Mouse (Mus musculus) kidney, postnatal 0 days (tissue): ENCODE measurements around the gene Tmem147. TPM values are rescaled to one million over a fixed set of nuclear protein-coding genes. Genes with fewer than 3 reads are reported as not detected.

Source experiments
- ATAC-seq: fragments of 200-750 bp; cut with Nextera tagmentation; replicated peaks from 2 replicates; pipeline ENCODE4 v1.8.0; 2017; ENCODE audit warnings: low read depth, moderate number of reproducible peaks, moderate TSS enrichment, moderate library complexity; ENCODE audit not compliant: low FRiP score
- DNase-seq: peaks from one replicate; pipeline ENCODE4 v3.0.0-alpha.2; 2016; ENCODE audit warnings: low spot score
- H3K27ac ChIP-seq: fragments of 300-500 bp; sonication (generic); 2 replicates; pipeline ENCODE4 v1.5.1; 2014; ENCODE audit warnings: mild to moderate bottlenecking
- H3K27me3 ChIP-seq: fragments of 300-500 bp; sonication (generic); 2 replicates; pipeline ENCODE4 v1.6.1; 2014; ENCODE audit warnings: low read length, mixed read lengths; ENCODE audit not compliant: insufficient read depth
- H3K36me3 ChIP-seq: fragments of 300-500 bp; sonication (generic); 2 replicates; pipeline ENCODE4 v1.6.1; 2014; ENCODE audit warnings: low read length, mixed read lengths; ENCODE audit not compliant: insufficient read depth
- H3K4me1 ChIP-seq: fragments of 300-500 bp; sonication (generic); replicated peaks from 2 replicates; pipeline ENCODE4 v1.6.1; 2014; ENCODE audit warnings: antibody characterized with exemption, low read length, mixed read lengths; ENCODE audit not compliant: insufficient read depth
- H3K4me2 ChIP-seq: fragments of 300-500 bp; sonication (generic); 2 replicates; pipeline ENCODE4 v1.6.1; 2014; ENCODE audit warnings: mild to moderate bottlenecking, low read length, moderate library complexity, mixed read lengths
- H3K4me3 ChIP-seq: fragments of 300-500 bp; sonication (generic); replicated peaks from 2 replicates; pipeline ENCODE4 v1.5.1; 2014; ENCODE audit warnings: low read depth, low read length
- H3K9ac ChIP-seq: fragments of 300-500 bp; sonication (generic); 2 replicates; pipeline ENCODE4 v1.6.1; 2014; ENCODE audit warnings: low read depth, low read length
- H3K9me3 ChIP-seq: fragments of 300-500 bp; sonication (generic); replicated peaks from 2 replicates; pipeline ENCODE4 v1.6.1; 2016; ENCODE audit warnings: low read length, inconsistent platforms, mixed read lengths
- CTCF ChIP-seq: IDR thresholded peaks from 2 replicates; pipeline ENCODE4 v1.5.1; 2016; ENCODE audit warnings: antibody characterized with exemption, low read depth, mild to moderate bottlenecking, moderate library complexity
- WGBS: fragments of 180-500 bp; shearing (Covaris S2); extraction: QIAGEN DNeasy Blood & Tissue Kit; methylation state at CpG from one replicate; pipeline ENCODE4 v1.1.7; 2014; 5-methylcytosine and 5-hydroxymethylcytosine counted together
- polyA plus RNA-seq: library from polyadenylated mRNA; unstranded; fragments of >200 nt; fragmentation: Nextera tagmentation; extraction: Ambion mirVana; gene quantifications from 2 replicates; pipeline ENCODE4 v1.2.1, GENCODE M21; 2015

The Tmem147 gene
- polyA plus RNA-seq, 1 experiment from 2014 or later, result 320 TPM

DNA sequence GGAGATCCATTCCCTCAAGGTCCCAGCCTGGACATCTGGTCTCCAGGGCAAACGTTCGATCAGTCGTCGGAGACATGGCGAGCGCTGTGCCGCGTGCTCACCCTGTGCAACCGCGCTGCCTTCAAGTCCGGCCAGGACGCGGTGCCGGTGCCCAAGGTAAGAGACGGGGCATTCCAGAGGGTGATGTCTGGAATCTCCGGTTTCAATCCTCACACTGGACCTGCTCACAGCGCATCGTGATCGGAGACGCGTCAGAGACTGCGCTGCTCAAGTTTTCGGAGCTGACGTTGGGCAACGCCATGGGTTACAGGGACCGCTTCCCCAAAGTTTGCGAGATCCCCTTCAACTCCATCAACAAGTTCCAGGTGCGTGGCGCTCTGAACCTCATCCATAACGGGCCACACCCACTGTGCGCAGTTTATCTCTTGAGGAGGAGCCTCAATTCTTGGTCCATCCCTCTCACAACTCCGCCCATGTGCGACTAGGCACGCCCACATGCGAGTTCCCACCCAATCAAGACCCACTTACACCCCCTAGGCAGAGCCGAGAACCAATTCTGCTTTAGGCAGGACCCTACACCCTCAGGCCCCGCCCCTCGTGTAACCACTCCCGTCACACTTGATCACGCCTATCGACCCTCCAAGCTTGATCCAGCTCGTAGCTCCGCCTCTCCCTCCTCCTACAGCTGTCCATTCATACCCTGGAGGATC lies 12.2 kb downstream of the Tmem147 start:
- WGBS, result 2% methylated on average over 43 of the region's 43 CpGs

DNA sequence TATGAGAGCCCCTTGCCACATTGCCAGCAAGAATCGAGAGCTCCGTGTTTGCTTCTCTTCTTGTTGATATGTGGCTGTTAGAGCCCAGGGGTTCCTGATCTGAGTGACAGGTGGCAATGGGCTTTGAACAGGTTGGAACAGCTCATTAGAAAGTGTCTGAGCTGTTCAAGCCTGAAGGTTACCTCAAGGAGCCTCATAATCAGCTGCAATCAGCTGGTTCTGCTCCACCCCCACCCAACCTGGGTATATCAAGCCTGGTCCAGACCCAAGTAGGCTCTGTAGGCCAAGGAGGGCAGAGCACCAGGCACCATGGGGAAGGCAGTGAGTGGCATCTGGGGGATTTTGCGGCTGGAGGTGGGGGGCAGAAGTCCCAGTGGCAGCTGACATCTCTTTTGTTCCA lies 17.4 kb downstream of the Tmem147 start, which contains the start of gene Atp4a:
Atp4a (plus strand) TSS at position 268 of the 400 bp plus-strand sequence.
- Histone ChIP-seq H3K9ac (no peak within 1 kb of the TSS), H3K4me2 (no peak within 1 kb of the TSS), H3K36me3 (no peaks in the 10 kb centered on the region), H3K4me1 (no peaks in the 10 kb centered on the region; the same call in 1 of the 2 replicates), H3K27ac (no peak within 1 kb of the TSS), H3K4me3 (no peak within 1 kb of the TSS), H3K27me3 (peaks cover 5% of the 10 kb centered on the region; the same call in 1 of the 2 replicates), H3K9me3 (no peaks in the 10 kb centered on the region)
- 67% methylated on average over 3 of the region's 3 CpGs for WGBS
- ATAC-seq, result 0 out of 2 replicates have a peak, but pooled peaks have one; percentile 40
- no peak for DNase-seq
- TF ChIP-seq CTCF, result no peak

More for the DNA sequence above, 12.2 kb downstream of the Tmem147 start:
- DNase-seq (peak; percentile 87), ATAC-seq (peak; percentile 91)
- Histone ChIP-seq H3K4me2 (peak overlapping the region; percentile 61), H3K4me3 (peak overlapping the region; percentile 28), H3K9ac (0 out of 2 replicates have a peak overlapping the region, but pooled peaks have one; percentile 1), H3K27me3 (peaks cover 5% of the 10 kb centered on the region; the same call in 1 of the 2 replicates), H3K36me3 (no peaks in the 10 kb centered on the region), H3K9me3 (no peaks in the 10 kb centered on the region), H3K4me1 (peaks cover 2% of the 10 kb centered on the region), H3K27ac (no peak overlapping the region)
- no peak for TF ChIP-seq CTCF

DNA sequence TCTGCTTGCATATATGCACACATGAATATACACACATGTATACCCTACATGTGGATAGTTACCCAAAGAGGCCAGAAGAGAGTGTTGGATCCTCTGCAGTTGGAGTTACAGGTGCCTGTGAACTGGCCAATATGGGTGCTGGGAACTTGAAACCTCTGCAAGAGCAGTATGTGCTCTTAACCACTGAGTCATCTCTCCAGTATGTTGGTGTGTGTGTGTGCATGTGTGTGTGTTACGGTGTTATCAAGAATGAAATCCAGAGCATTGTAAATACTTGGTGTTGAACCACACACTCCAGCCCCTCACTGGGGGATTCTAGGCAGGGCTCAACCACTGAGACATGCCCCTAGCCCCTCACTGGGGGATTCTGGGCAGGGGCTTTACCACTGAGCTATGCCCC lies 21.9 kb downstream of the Tmem147 start:
- no peak overlapping the region for H3K27ac ChIP-seq
- DNase-seq, result no peak

DNA sequence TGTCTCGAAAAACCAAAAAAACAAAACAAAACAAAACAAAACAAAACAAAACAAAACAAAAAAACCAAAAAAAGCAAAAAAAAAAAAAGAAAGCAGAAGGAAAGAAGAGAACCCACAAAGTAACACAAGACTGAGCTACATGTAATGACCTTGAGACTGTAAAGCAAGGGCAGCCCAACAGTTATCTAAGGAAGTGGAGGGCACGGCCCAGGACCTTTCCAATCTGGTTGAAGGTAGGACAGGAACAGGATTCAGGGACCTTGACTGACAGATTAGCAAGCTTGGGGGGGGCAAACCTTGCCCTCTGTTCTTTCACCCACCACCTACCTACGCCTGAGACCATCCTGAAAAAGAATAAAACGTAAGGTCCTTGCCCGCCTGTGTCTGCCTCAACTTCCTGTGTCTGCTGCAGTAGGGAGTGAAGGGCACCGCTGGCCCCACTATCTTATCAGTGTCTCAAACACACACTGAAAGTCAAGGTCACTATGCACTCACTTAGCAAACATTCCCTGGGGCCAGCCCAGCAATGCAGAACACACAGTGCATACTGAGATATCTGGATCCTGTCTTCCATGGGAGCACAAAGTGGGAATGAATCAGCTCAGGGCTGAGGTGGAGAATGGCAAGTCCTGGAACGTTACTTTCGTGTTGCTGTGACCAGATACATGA lies 23.0 kb downstream of the Tmem147 start:
- Histone ChIP-seq H3K9me3 (no peaks in the 10 kb centered on the region), H3K4me1 (no peaks in the 10 kb centered on the region), H3K9ac (no peak overlapping the region), H3K27me3 (no peaks in the 10 kb centered on the region), H3K4me3 (no peak overlapping the region), H3K4me2 (no peak overlapping the region), H3K27ac (no peak overlapping the region), H3K36me3 (no peaks in the 10 kb centered on the region)
- no peak for DNase-seq
- no peak for TF ChIP-seq CTCF
- WGBS, result 77% methylated on average over 8 of the region's 8 CpGs
- no peak for ATAC-seq

More for the DNA sequence above, 21.9 kb downstream of the Tmem147 start:
- H3K9me3 ChIP-seq, result no peaks in the 10 kb centered on the region
- no peaks in the 10 kb centered on the region for H3K27me3 ChIP-seq
- no peak for TF ChIP-seq CTCF
- H3K36me3 ChIP-seq, result no peaks in the 10 kb centered on the region
- no peaks in the 10 kb centered on the region for H3K4me1 ChIP-seq
- WGBS, result 81% methylated on average over 1 of the region's 1 CpGs
- no peak for ATAC-seq
- no peak overlapping the region for H3K9ac ChIP-seq
- H3K4me3 ChIP-seq, result no peak overlapping the region
- H3K4me2 ChIP-seq, result no peak overlapping the region

DNA sequence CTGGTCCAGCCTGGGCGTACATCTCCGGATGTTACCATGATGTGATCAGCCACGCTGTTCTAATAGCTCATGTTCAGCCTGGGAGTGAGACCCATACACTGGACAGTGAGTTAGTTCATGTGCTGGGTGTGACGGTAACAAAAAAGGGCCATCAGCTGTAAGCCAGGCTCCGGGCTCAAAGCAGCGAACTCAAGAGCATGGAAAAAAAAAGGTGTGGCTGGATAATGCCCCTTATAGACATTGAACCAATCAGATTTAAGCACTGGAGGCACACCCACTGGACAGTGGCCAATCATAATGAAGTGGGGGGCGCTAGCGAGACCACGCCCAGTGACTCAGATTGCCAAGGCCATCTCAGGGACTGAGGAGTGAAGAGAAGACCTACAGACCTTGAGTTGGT lies 30.8 kb downstream of the Tmem147 start, which contains the start of gene 2200002J24Rik:
2200002J24Rik (plus strand) TSS at position 338 of the 400 bp plus-strand sequence.
- Histone ChIP-seq H3K4me1 (no peaks in the 10 kb centered on the region), H3K4me2 (no peak within 1 kb of the TSS), H3K27me3 (no peaks in the 10 kb centered on the region), H3K4me3 (no peak within 1 kb of the TSS), H3K9me3 (no peaks in the 10 kb centered on the region), H3K36me3 (no peaks in the 10 kb centered on the region), H3K27ac (no peak within 1 kb of the TSS), H3K9ac (no peak within 1 kb of the TSS)
- peak; percentile 82 for ATAC-seq
- WGBS, result 37% methylated on average over 9 of the region's 9 CpGs
- no peak for TF ChIP-seq CTCF
- DNase-seq, result peak; percentile 58

DNA sequence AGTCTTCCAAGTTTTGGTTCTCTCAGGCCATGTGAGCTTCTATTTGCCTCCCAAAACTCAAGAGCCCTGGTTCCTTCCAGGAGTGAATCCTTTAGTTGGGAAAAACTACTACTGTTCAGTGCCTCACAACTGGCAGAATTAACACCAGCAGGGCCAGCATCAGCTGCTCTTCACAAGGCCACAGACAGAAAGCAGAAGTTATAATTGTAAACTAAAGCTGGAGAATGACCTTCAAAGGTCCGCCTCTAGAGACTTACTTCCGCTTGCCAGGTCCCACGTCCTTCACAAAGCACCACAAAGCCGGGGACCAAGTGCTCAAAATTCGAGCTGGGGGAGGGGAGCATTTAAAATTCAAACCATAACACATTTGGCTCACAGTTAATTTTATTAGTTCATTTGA lies 31.2 kb downstream of the Tmem147 start:
- Histone ChIP-seq H3K9me3 (no peaks in the 10 kb centered on the region), H3K36me3 (no peaks in the 10 kb centered on the region), H3K4me1 (no peaks in the 10 kb centered on the region), H3K4me2 (no peak overlapping the region), H3K9ac (no peak overlapping the region), H3K27me3 (no peaks in the 10 kb centered on the region), H3K4me3 (no peak overlapping the region), H3K27ac (no peak overlapping the region)
- WGBS, result 62% methylated on average over 5 of the region's 5 CpGs
- DNase-seq (peak; percentile 12), ATAC-seq (no peak)
- TF ChIP-seq CTCF, result no peak
